Mouse (Mus musculus): ENCODE measurements at regions not wholly inside any gene's neighbourhood (a gene's known extent, or its start where the extent isn't known, plus 50 kb on each side); places are given as distances from the start of the nearest gene placed in this dataset.

- DNase-seq = no peak
Observed at GRCm38 (mm10) chr11:111445764-111446163, 379.8 kb downstream of the Kcnj2 start.

GRCm38 (mm10) chr11:111450811-111451494 lies 385.0 kb downstream of the Kcnj2 start:
- no peak for DNase-seq

GRCm38 (mm10) chr11:111460046-111460445 lies 394.1 kb downstream of the Kcnj2 start:
- no peak for DNase-seq

GRCm38 (mm10) chr11:111484981-111485380 lies 419.0 kb downstream of the Kcnj2 start:
- no peak for DNase-seq

- DNase-seq = no peak
Observed at GRCm38 (mm10) chr11:111512471-111512870, 446.5 kb downstream of the Kcnj2 start.

- no peak for DNase-seq
Observed at GRCm38 (mm10) chr11:111522716-111523115, 456.8 kb downstream of the Kcnj2 start.

- peak; percentile 16 for DNase-seq
Observed at GRCm38 (mm10) chr11:111523465-111523864, 457.5 kb downstream of the Kcnj2 start.

GRCm38 (mm10) chr11:111526010-111526742 lies 460.2 kb downstream of the Kcnj2 start:
- DNase-seq = no peak

- no peak for DNase-seq
Observed at GRCm38 (mm10) chr11:111529591-111529990, 463.6 kb downstream of the Kcnj2 start.

GRCm38 (mm10) chr11:111530912-111531311 lies 464.9 kb downstream of the Kcnj2 start:
- no peak for DNase-seq

GRCm38 (mm10) chr11:111532457-111532856 lies 466.5 kb downstream of the Kcnj2 start:
- DNase-seq = no peak

GRCm38 (mm10) chr11:111536040-111536836 lies 470.3 kb downstream of the Kcnj2 start:
- DNase-seq = peak; percentile 18

GRCm38 (mm10) chr11:111537654-111538053 lies 471.7 kb downstream of the Kcnj2 start:
- peak; percentile 23 for DNase-seq

- no peak for DNase-seq
Observed at GRCm38 (mm10) chr11:111539960-111540359, 474.0 kb downstream of the Kcnj2 start.

- DNase-seq = no peak
Observed at GRCm38 (mm10) chr11:111545291-111545690, 479.3 kb downstream of the Kcnj2 start.

GRCm38 (mm10) chr11:111555131-111555530 lies 489.2 kb downstream of the Kcnj2 start:
- DNase-seq = no peak

- no peak for DNase-seq
Observed at GRCm38 (mm10) chr11:111555615-111556014, 489.7 kb downstream of the Kcnj2 start.

- DNase-seq = no peak
Observed at GRCm38 (mm10) chr11:111558302-111559140, 492.6 kb downstream of the Kcnj2 start.

GRCm38 (mm10) chr11:111563171-111563570 lies 497.2 kb downstream of the Kcnj2 start:
- DNase-seq = no peak

GRCm38 (mm10) chr11:111568041-111568440 lies 502.1 kb downstream of the Kcnj2 start:
- DNase-seq = no peak

- DNase-seq = no peak
Observed at GRCm38 (mm10) chr11:111568876-111569275, 502.9 kb downstream of the Kcnj2 start.

- no peak for DNase-seq
Observed at GRCm38 (mm10) chr11:111577883-111578282, 511.9 kb downstream of the Kcnj2 start.

GRCm38 (mm10) chr11:111582980-111583379 lies 517.0 kb downstream of the Kcnj2 start:
- no peak for DNase-seq
